Mouse (Mus musculus) hindbrain, embryonic 14.5 days (tissue): ENCODE results near the gene Foxp1. TPM values are rescaled to one million over a fixed set of nuclear protein-coding genes. Genes with fewer than 3 reads are reported as not detected.
A peak's percentile ranks its signal among the peaks of the same experiment; 100 is the strongest.

Experiments used
- ATAC-seq: fragments of 200-750 bp; cut with Nextera tagmentation; 2 replicates; pipeline ENCODE4 v1.8.0; 2017; ENCODE audit warnings: moderate number of reproducible peaks, mild to moderate bottlenecking, moderate TSS enrichment, moderate library complexity; ENCODE audit not compliant: low FRiP score
- DNase-seq: peaks from one replicate; pipeline ENCODE4 v3.0.0-alpha.2; 2015; ENCODE audit warnings: low spot score
- H3K27ac ChIP-seq: fragments of 300-500 bp; sonication (generic); 2 replicates; pipeline ENCODE4 v1.5.1; 2014; ENCODE audit warnings: mild to moderate bottlenecking, moderate library complexity
- H3K27me3 ChIP-seq: fragments of 300-500 bp; sonication (generic); 2 replicates; pipeline ENCODE4 v1.6.1; 2014; ENCODE audit warnings: mild to moderate bottlenecking, low read length, mixed read lengths; ENCODE audit not compliant: control insufficient read depth, insufficient read depth
- H3K36me3 ChIP-seq: fragments of 300-500 bp; sonication (generic); replicated peaks from 2 replicates; pipeline ENCODE4 v1.6.1; 2014; ENCODE audit not compliant: control insufficient read depth, insufficient read depth
- H3K4me1 ChIP-seq: fragments of 300-500 bp; sonication (generic); replicated peaks from 2 replicates; pipeline ENCODE4 v1.6.1; 2014; ENCODE audit warnings: antibody characterized with exemption, low read length, mixed read lengths; ENCODE audit not compliant: control insufficient read depth, insufficient read depth
- H3K4me2 ChIP-seq: fragments of 300-500 bp; sonication (generic); replicated peaks from 2 replicates; pipeline ENCODE4 v1.6.1; 2014; ENCODE audit warnings: mild to moderate bottlenecking, moderate library complexity
- H3K4me3 ChIP-seq: fragments of 300-500 bp; sonication (generic); replicated peaks from 2 replicates; pipeline ENCODE4 v1.5.1; 2014; ENCODE audit warnings: mild to moderate bottlenecking, low read length
- H3K9ac ChIP-seq: fragments of 300-500 bp; sonication (generic); 2 replicates; pipeline ENCODE4 v1.6.1; 2014
- H3K9me3 ChIP-seq: fragments of 300-500 bp; sonication (generic); 2 replicates; pipeline ENCODE4 v1.6.1; 2016; ENCODE audit warnings: low read length; ENCODE audit not compliant: control insufficient read depth
- WGBS: fragments of 180-500 bp; shearing (Covaris S2); extraction: QIAGEN DNeasy Blood & Tissue Kit; methylation state at CpG from one replicate; pipeline ENCODE4 v1.1.7; 2014; 5-methylcytosine and 5-hydroxymethylcytosine counted together
- polyA plus RNA-seq: library from polyadenylated mRNA; unstranded; fragments of >200 nt; fragmentation: Nextera tagmentation; extraction: Ambion mirVana; gene quantifications from 2 replicates; pipeline ENCODE4 v1.2.1, GENCODE M21; 2014

Foxp1 gene
- polyA plus RNA-seq, 1 experiment from 2014 or later, result 68.3 TPM

GRCm38 (mm10) chr6:98936377-98936776 lies 586.1 kb downstream of the Foxp1 start:
- no peak overlapping the region for H3K4me3 ChIP-seq
- no peak overlapping the region for H3K27ac ChIP-seq
- WGBS, result 43% methylated on average over 3 of the region's 3 CpGs
- 0 out of 2 replicates have a peak, but pooled peaks cover 5% of the 10 kb centered on the region for H3K36me3 ChIP-seq
- no peak overlapping the region for H3K9ac ChIP-seq
- no peak overlapping the region for H3K4me2 ChIP-seq
- no peaks in the 10 kb centered on the region for H3K9me3 ChIP-seq
- peaks cover 5% of the 10 kb centered on the region; the same call in 1 of the 2 replicates for H3K4me1 ChIP-seq
- no peak for DNase-seq
- no peak for ATAC-seq
- H3K27me3 ChIP-seq, result no peaks in the 10 kb centered on the region

DNA sequence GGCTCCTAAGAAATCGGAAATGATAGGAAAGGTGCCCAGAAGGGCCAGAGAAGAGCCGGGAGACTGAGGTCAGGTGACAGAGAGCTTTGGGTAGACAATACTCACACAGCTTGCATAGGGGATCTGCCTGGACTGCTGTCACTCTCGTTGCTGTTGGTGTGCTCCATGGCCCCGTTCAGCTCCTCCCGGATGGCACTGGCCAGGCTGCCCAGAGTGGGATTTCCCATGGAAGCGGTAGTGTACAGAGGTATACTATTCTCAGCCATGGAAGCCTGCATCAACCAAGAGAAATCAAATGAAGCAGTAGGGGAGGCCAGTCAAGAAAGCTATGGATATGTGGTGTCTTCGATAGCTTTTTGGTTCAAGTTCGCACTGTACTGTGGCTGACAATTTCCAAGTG lies 587.4 kb downstream of the Foxp1 start:
- H3K4me1 ChIP-seq, result peaks cover 5% of the 10 kb centered on the region; the same call in 1 of the 2 replicates
- H3K4me2 ChIP-seq, result no peak overlapping the region
- H3K4me3 ChIP-seq, result no peak overlapping the region
- no peak overlapping the region for H3K9ac ChIP-seq
- no peak overlapping the region for H3K27ac ChIP-seq
- H3K36me3 ChIP-seq, result 0 out of 2 replicates have a peak, but pooled peaks cover 5% of the 10 kb centered on the region
- 97% methylated on average over 8 of the region's 8 CpGs for WGBS
- ATAC-seq (no peak), DNase-seq (no peak)
- H3K9me3 ChIP-seq, result no peaks in the 10 kb centered on the region
- no peaks in the 10 kb centered on the region for H3K27me3 ChIP-seq

DNA sequence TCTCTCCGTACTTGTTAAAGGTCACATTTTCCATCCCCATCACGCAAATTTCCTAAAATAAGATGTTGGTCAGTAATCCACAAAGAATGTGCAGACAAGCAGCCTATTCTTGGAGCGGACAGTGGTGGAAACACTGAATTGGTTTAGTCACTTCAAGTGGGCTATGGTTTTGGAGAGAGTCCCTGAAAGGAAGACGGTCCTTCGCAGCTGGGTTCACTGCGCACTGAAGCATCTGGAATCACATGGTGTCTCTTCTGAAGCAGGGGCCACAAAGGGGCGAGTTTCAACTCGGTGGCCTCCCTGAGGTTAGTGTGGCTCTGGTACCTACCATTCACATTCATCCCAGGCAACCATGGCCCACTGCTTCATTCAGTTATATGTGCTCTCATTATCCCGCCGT lies 588.1 kb downstream of the Foxp1 start:
- no peak for DNase-seq
- Histone ChIP-seq H3K4me3 (no peak overlapping the region), H3K36me3 (0 out of 2 replicates have a peak, but pooled peaks cover 5% of the 10 kb centered on the region), H3K4me1 (peaks cover 5% of the 10 kb centered on the region; the same call in 1 of the 2 replicates), H3K27ac (no peak overlapping the region), H3K9ac (no peak overlapping the region), H3K27me3 (no peaks in the 10 kb centered on the region), H3K9me3 (no peaks in the 10 kb centered on the region), H3K4me2 (no peak overlapping the region)
- WGBS, result 84% methylated on average over 10 of the region's 10 CpGs
- ATAC-seq, result no peak

GRCm38 (mm10) chr6:98933135-98933724 lies 589.3 kb downstream of the Foxp1 start:
- no peaks in the 10 kb centered on the region for H3K27me3 ChIP-seq
- H3K4me1 ChIP-seq, result peaks cover 5% of the 10 kb centered on the region; the same call in 1 of the 2 replicates
- 0 out of 2 replicates have a peak, but pooled peaks cover 5% of the 10 kb centered on the region for H3K36me3 ChIP-seq
- H3K4me2 ChIP-seq, result no peak overlapping the region
- no peak overlapping the region for H3K9ac ChIP-seq
- DNase-seq (no peak), ATAC-seq (no peak)
- H3K9me3 ChIP-seq, result no peaks in the 10 kb centered on the region
- WGBS, result 51% methylated on average over 18 of the region's 18 CpGs
- no peak overlapping the region for H3K4me3 ChIP-seq
- H3K27ac ChIP-seq, result no peak overlapping the region

- H3K4me2 ChIP-seq, result no peak overlapping the region
- DNase-seq, result no peak
- 78% methylated on average over 8 of the region's 8 CpGs for WGBS
- no peak overlapping the region for H3K9ac ChIP-seq
- 0 out of 2 replicates have a peak, but pooled peaks cover 5% of the 10 kb centered on the region for H3K36me3 ChIP-seq
- no peak for ATAC-seq
- no peak overlapping the region for H3K27ac ChIP-seq
- no peaks in the 10 kb centered on the region for H3K9me3 ChIP-seq
- peaks cover 5% of the 10 kb centered on the region; the same call in 1 of the 2 replicates for H3K4me1 ChIP-seq
- no peaks in the 10 kb centered on the region for H3K27me3 ChIP-seq
- H3K4me3 ChIP-seq, result no peak overlapping the region
These were observed 590.5 kb downstream of the Foxp1 start for GRCm38 (mm10) chr6:98931881-98932540.

DNA sequence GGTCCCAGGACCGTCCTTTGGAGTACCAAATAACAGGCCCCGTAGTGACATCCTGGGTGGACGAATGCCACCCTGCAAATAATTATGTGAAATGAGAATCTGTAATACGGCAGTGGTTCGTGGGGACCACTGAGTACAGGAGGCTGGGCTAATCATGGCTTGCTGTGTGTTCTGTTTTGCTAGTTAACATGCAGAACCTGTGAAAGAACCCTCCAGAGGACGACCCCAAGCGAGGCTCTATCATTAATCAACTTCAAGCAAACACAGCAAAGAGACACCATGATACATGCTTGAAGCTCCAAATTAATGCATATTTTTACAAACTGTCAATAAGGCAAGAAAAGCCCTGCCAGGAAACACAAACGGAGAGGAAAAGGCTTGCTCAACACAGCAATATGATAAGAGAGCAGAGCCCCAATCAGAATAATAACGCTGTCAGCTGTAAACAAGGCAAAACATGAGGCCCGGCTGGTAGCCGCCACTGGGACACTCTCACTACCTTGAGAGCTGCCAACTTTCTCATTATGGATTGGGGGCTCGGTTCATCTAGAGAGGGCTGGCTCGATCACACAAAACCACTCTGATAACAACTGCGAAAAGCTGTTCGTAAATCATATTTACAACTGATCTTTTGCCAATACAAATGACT lies 591.7 kb downstream of the Foxp1 start:
- DNase-seq, result no peak
- Histone ChIP-seq H3K36me3 (0 out of 2 replicates have a peak, but pooled peaks cover 5% of the 10 kb centered on the region), H3K9ac (no peak overlapping the region), H3K4me2 (no peak overlapping the region), H3K4me3 (no peak overlapping the region), H3K9me3 (no peaks in the 10 kb centered on the region), H3K27me3 (no peaks in the 10 kb centered on the region), H3K27ac (no peak overlapping the region), H3K4me1 (peaks cover 5% of the 10 kb centered on the region; the same call in 1 of the 2 replicates)
- ATAC-seq, result peak; percentile 51; the same call in 1 of the 2 replicates
- 32% methylated on average over 15 of the region's 15 CpGs for WGBS

- ATAC-seq, result no peak
- Histone ChIP-seq H3K27me3 (no peaks in the 10 kb centered on the region), H3K4me3 (no peak overlapping the region), H3K9me3 (no peaks in the 10 kb centered on the region), H3K4me1 (peaks cover 3% of the 10 kb centered on the region; the same call in 1 of the 2 replicates), H3K9ac (no peak overlapping the region), H3K27ac (no peak overlapping the region), H3K36me3 (no peaks in the 10 kb centered on the region), H3K4me2 (no peak overlapping the region)
- 63% methylated on average over 8 of the region's 8 CpGs for WGBS
- no peak for DNase-seq
These were observed 594.2 kb downstream of the Foxp1 start for GRCm38 (mm10) chr6:98928365-98928764.

GRCm38 (mm10) chr6:98901259-98901658 lies 621.3 kb downstream of the Foxp1 start:
- H3K9me3 ChIP-seq, result no peaks in the 10 kb centered on the region
- ATAC-seq (no peak), DNase-seq (no peak)
- H3K4me1 ChIP-seq, result no peaks in the 10 kb centered on the region
- H3K36me3 ChIP-seq, result no peaks in the 10 kb centered on the region
- no peak overlapping the region for H3K4me2 ChIP-seq
- H3K9ac ChIP-seq, result no peak overlapping the region
- 94% methylated on average over 6 of the region's 6 CpGs for WGBS
- no peak overlapping the region for H3K4me3 ChIP-seq
- H3K27me3 ChIP-seq, result no peaks in the 10 kb centered on the region
- no peak overlapping the region for H3K27ac ChIP-seq

DNA sequence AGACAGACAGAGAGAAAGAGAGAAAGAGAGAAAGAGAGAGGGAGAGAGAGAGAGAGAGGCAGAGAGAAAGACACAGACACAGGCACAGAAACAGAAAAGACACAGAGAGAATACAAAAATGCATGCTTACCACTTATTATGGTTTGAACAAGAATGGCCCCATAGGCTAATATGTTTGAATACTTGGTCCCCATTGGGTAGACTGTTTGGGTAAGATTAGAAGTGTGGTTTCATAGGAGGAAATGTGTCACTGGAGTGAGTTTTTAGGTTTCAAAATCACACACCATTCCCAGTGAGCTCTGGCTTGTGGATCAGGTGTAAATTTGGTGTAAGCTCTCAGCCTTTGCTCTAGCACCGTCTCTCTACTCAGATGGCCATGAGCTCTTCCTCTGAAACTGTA lies 644.3 kb downstream of the Foxp1 start:
- H3K4me2 ChIP-seq, result no peak overlapping the region
- 87% methylated on average over 1 of the region's 1 CpGs for WGBS
- no peak overlapping the region for H3K4me3 ChIP-seq

More for the DNA sequence above, 644.3 kb downstream of the Foxp1 start:
- H3K27ac ChIP-seq, result no peak overlapping the region
- no peak for DNase-seq
- no peaks in the 10 kb centered on the region for H3K9me3 ChIP-seq
- H3K4me1 ChIP-seq, result no peaks in the 10 kb centered on the region
- H3K27me3 ChIP-seq, result no peaks in the 10 kb centered on the region
- no peak overlapping the region for H3K9ac ChIP-seq
- no peak for ATAC-seq
- no peaks in the 10 kb centered on the region for H3K36me3 ChIP-seq
